Mouse (Mus musculus): ENCODE measurements around the gene Cln6. TPM values are rescaled to one million over a fixed set of nuclear protein-coding genes. Genes with fewer than 3 reads are reported as not detected.

The Cln6 gene
- polyA plus RNA-seq, 1 experiment from 2014 or later = 14.9 TPM

Other genes starting within 250 kb of the Cln6 start
- gene Itga11, start 161.0 kb upstream of the Cln6 start, polyA plus RNA-seq (2015; fragmentation: Nextera tagmentation; extraction: Ambion mirVana) = 0.08 and 0.10 TPM in 2 replicates
- 9.4 and 12.4 TPM in 2 replicates for gene Fem1b, start 26.9 kb upstream of the Cln6 start, polyA plus RNA-seq (2015; fragmentation: Nextera tagmentation; extraction: Ambion mirVana)
- gene Calml4, start 19.3 kb downstream of the Cln6 start, polyA plus RNA-seq (2015; fragmentation: Nextera tagmentation; extraction: Ambion mirVana) = 1.8 TPM in 2 replicates
- gene Pias1, start 149.1 kb downstream of the Cln6 start, polyA plus RNA-seq (2015; fragmentation: Nextera tagmentation; extraction: Ambion mirVana) = 25.6 and 30.6 TPM in 2 replicates

Measured in liver, embryonic 13.5 days (tissue).